Mouse (Mus musculus): ENCODE measurements around the gene Tssk3. TPM values are rescaled to one million over a fixed set of nuclear protein-coding genes. Genes with fewer than 3 reads are reported as not detected.

The Tssk3 gene
- polyA plus RNA-seq, 1 experiment = not detected

- no peak overlapping the region for H3K4me3 ChIP-seq (ENCODE audit: insufficient read depth, low read length)
- peaks cover 9% of the 10 kb centered on the region for H3K4me1 ChIP-seq (ENCODE audit: control insufficient read depth, insufficient read depth, low read length)
- no peak overlapping the region for H3K27ac ChIP-seq (ENCODE audit: insufficient read depth, low read length)
- TF ChIP-seq POLR2A (IDR thresholded peaks at IDR 0.05; ENCODE audit: low read depth, low read length) (no peak), CTCF (IDR thresholded peaks at IDR 0.05; ENCODE audit: borderline replicate concordance, insufficient read depth, low read length) (no peak)
Observed at GRCm38 (mm10) chr4:129502901-129503444, 12.2 kb upstream of the Tssk3 start.

- no peak overlapping the region for H3K27ac ChIP-seq (ENCODE audit: insufficient read depth, low read length)
- H3K4me1 ChIP-seq (ENCODE audit: control insufficient read depth, insufficient read depth, low read length) = peaks cover 9% of the 10 kb centered on the region
- no peak overlapping the region for H3K4me3 ChIP-seq (ENCODE audit: insufficient read depth, low read length)
- no peak for TF ChIP-seq CTCF (IDR thresholded peaks at IDR 0.05; ENCODE audit: borderline replicate concordance, insufficient read depth, low read length)
- TF ChIP-seq POLR2A (IDR thresholded peaks at IDR 0.05; ENCODE audit: low read depth, low read length) = no peak
Observed at GRCm38 (mm10) chr4:129502327-129502888, 11.6 kb upstream of the Tssk3 start.

- H3K27ac ChIP-seq (ENCODE audit: insufficient read depth, low read length) = peak overlapping the region; percentile 50; the same call in 1 of the 2 replicates
- H3K4me3 ChIP-seq (ENCODE audit: insufficient read depth, low read length) = peak overlapping the region; percentile 48
- TF ChIP-seq CTCF (IDR thresholded peaks at IDR 0.05; ENCODE audit: borderline replicate concordance, insufficient read depth, low read length) = no peak
- peak; percentile 90 for TF ChIP-seq POLR2A (IDR thresholded peaks at IDR 0.05; ENCODE audit: low read depth, low read length)
- H3K4me1 ChIP-seq (ENCODE audit: control insufficient read depth, insufficient read depth, low read length) = peaks cover 13% of the 10 kb centered on the region
Observed at GRCm38 (mm10) chr4:129500607-129501566, 10.1 kb upstream of the Tssk3 start.

DNA sequence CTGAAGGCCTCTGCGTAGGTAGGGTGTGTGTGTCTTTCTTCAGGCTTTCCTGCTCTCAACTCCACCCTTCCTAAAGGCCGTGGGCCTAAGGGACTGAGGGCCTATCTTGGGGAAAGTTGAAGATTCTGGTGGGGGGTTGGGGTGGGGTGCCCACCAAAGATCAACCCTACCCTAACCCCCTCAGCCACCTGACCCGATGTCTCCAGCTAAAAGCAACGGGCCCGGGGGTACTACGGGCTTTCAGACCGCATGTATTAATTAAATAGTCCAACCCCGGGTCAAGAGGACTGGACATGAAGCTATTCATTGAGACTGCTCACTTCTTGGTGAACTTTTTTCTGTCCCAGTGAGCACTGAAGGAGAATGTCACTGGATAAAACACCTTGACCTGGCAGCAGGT lies 9.2 kb upstream of the Tssk3 start:
- Histone ChIP-seq H3K4me1 (ENCODE audit: control insufficient read depth, insufficient read depth, low read length) (peaks cover 13% of the 10 kb centered on the region), H3K4me3 (ENCODE audit: insufficient read depth, low read length) (no peak overlapping the region), H3K27ac (ENCODE audit: insufficient read depth, low read length) (0 out of 2 replicates have a peak overlapping the region, but pooled peaks have one; percentile 50)
- 0 out of 2 replicates have a peak, but pooled peaks have one; percentile 23 for TF ChIP-seq POLR2A (IDR thresholded peaks at IDR 0.05; ENCODE audit: low read depth, low read length)
- no peak for TF ChIP-seq CTCF (IDR thresholded peaks at IDR 0.05; ENCODE audit: borderline replicate concordance, insufficient read depth, low read length)

DNA sequence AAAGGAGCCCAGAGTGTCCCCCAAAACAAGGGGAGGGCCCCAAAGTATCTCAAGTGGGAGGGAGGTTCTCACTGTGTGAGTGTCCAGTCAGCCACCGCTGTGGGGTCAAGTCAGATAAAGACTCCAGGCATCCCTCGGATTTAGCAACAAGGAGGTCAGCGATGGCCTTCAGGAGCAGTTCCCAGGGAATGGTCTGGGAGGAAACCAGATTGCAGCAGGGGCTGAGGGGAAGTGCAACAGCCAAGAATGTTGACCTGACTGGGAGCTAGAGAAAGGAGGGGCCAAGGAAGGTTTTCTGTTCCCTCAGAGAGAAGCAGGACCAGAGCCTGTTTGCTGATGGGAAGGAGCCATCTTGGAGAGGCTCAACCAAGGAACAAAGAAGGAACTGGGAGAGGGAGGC lies 8.1 kb upstream of the Tssk3 start:
- Histone ChIP-seq H3K27ac (ENCODE audit: insufficient read depth, low read length) (no peak overlapping the region), H3K4me1 (ENCODE audit: control insufficient read depth, insufficient read depth, low read length) (peaks cover 13% of the 10 kb centered on the region), H3K4me3 (ENCODE audit: insufficient read depth, low read length) (no peak overlapping the region)
- TF ChIP-seq CTCF (IDR thresholded peaks at IDR 0.05; ENCODE audit: borderline replicate concordance, insufficient read depth, low read length) = no peak
- no peak for TF ChIP-seq POLR2A (IDR thresholded peaks at IDR 0.05; ENCODE audit: low read depth, low read length)

DNA sequence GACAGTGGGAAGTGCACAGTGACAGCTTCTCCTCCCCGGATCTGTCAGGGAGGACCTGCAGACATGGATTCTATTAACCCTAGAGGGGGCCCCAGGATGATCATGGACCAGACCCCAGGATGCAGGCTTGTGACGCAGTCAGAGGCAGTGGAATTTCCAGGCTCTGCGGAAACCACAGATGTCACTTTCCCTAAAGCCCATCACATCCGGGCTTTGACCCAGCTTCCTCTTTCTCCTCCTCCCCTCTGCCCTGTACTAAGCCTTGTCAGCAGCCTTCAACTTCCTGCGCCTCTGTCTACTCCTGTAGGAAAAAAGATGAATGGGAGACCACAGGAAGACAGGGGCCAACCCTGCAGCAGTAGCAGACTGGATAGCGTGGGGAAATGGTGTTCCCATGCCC lies 5.8 kb upstream of the Tssk3 start:
- no peak overlapping the region for H3K4me3 ChIP-seq (ENCODE audit: insufficient read depth, low read length)
- H3K27ac ChIP-seq (ENCODE audit: insufficient read depth, low read length) = no peak overlapping the region

GRCm38 (mm10) chr4:129495672-129496562 lies 5.1 kb upstream of the Tssk3 start:
- TF ChIP-seq CTCF (IDR thresholded peaks at IDR 0.05; ENCODE audit: borderline replicate concordance, insufficient read depth, low read length) = no peak
- TF ChIP-seq POLR2A (IDR thresholded peaks at IDR 0.05; ENCODE audit: low read depth, low read length) = no peak
- Histone ChIP-seq H3K27ac (ENCODE audit: insufficient read depth, low read length) (no peak overlapping the region), H3K4me1 (ENCODE audit: control insufficient read depth, insufficient read depth, low read length) (peaks cover 4% of the 10 kb centered on the region; the same call in 1 of the 2 replicates), H3K4me3 (ENCODE audit: insufficient read depth, low read length) (no peak overlapping the region)

More for the DNA sequence above, 5.8 kb upstream of the Tssk3 start:
- no peak for TF ChIP-seq POLR2A (IDR thresholded peaks at IDR 0.05; ENCODE audit: low read depth, low read length)
- no peak for TF ChIP-seq CTCF (IDR thresholded peaks at IDR 0.05; ENCODE audit: borderline replicate concordance, insufficient read depth, low read length)
- H3K4me1 ChIP-seq (ENCODE audit: control insufficient read depth, insufficient read depth, low read length) = peaks cover 4% of the 10 kb centered on the region; the same call in 1 of the 2 replicates

- TF ChIP-seq POLR2A (IDR thresholded peaks at IDR 0.05; ENCODE audit: low read depth, low read length) (no peak), CTCF (IDR thresholded peaks at IDR 0.05; ENCODE audit: borderline replicate concordance, insufficient read depth, low read length) (no peak)
- no peak overlapping the region for H3K27ac ChIP-seq (ENCODE audit: insufficient read depth, low read length)
- H3K4me3 ChIP-seq (ENCODE audit: insufficient read depth, low read length) = no peak overlapping the region
- peaks cover 4% of the 10 kb centered on the region; the same call in 1 of the 2 replicates for H3K4me1 ChIP-seq (ENCODE audit: control insufficient read depth, insufficient read depth, low read length)
Observed at GRCm38 (mm10) chr4:129494681-129495080, 3.9 kb upstream of the Tssk3 start.

DNA sequence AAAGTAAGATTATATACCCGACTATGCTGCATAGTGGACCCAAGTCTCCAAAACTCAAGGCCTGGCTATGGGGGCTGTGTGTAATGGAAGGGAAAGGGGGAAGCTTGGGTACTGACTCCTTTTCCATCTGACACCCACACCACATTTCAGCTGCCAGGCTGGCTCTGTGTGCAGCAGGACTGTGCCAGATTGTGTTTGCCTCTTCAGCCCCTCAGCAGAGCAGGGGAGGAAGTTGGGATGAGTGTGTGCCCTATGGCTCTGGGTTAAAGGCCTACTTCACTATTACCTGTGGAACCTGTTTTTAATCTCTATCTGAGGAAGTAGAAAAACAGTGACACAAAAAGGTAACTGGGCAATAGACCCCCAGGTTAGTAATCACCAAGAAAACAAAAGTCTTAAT lies 9.7 kb downstream of the Tssk3 start:
- H3K4me3 ChIP-seq (ENCODE audit: insufficient read depth, low read length) = no peak overlapping the region
- TF ChIP-seq CTCF (IDR thresholded peaks at IDR 0.05; ENCODE audit: borderline replicate concordance, insufficient read depth, low read length) (no peak), POLR2A (IDR thresholded peaks at IDR 0.05; ENCODE audit: low read depth, low read length) (no peak)
- no peak overlapping the region for H3K27ac ChIP-seq (ENCODE audit: insufficient read depth, low read length)
- H3K4me1 ChIP-seq (ENCODE audit: control insufficient read depth, insufficient read depth, low read length) = no peaks in the 10 kb centered on the region

All from embryonic fibroblast, embryonic 13.5 days (primary cell).